Mouse (Mus musculus): ENCODE measurements around the gene Arl4d. TPM values are rescaled to one million over a fixed set of nuclear protein-coding genes. Genes with fewer than 3 reads are reported as not detected.

The Arl4d gene
- polyA plus RNA-seq, 1 experiment = 27.9 TPM

- TF ChIP-seq POLR2A (IDR thresholded peaks at IDR 0.05; ENCODE audit: low read depth, low read length) (no peak), CTCF (IDR thresholded peaks at IDR 0.05; ENCODE audit: extremely low read depth, insufficient read length, insufficient replicate concordance, low read depth, low read length) (no peak)
- WGBS = 19% methylated on average over 9 of the region's 9 CpGs
- no peaks in the 10 kb centered on the region for H3K27me3 ChIP-seq (ENCODE audit: control insufficient read depth, insufficient read depth, low read length)
- H3K4me3 ChIP-seq (ENCODE audit: low read depth, low read length) = no peak overlapping the region
- no peak overlapping the region for H3K27ac ChIP-seq (ENCODE audit: insufficient read depth, low read depth, low read length)
- H3K36me3 ChIP-seq (ENCODE audit: control insufficient read depth, insufficient read depth, low read length) = no peaks in the 10 kb centered on the region
- peaks cover 6% of the 10 kb centered on the region; the same call in 1 of the 2 replicates for H3K4me1 ChIP-seq (ENCODE audit: control insufficient read depth, insufficient read depth, insufficient read length, low read length)
These were observed 47.5 kb downstream of the Arl4d start for GRCm38 (mm10) chr11:101712811-101713210.

- no peaks in the 10 kb centered on the region for H3K36me3 ChIP-seq (ENCODE audit: control insufficient read depth, insufficient read depth, low read length)
- no peak overlapping the region for H3K4me3 ChIP-seq (ENCODE audit: low read depth, low read length)
- H3K27me3 ChIP-seq (ENCODE audit: control insufficient read depth, insufficient read depth, low read length) = no peaks in the 10 kb centered on the region
- 23% methylated on average over 7 of the region's 7 CpGs for WGBS
- TF ChIP-seq POLR2A (IDR thresholded peaks at IDR 0.05; ENCODE audit: low read depth, low read length) (no peak), CTCF (IDR thresholded peaks at IDR 0.05; ENCODE audit: extremely low read depth, insufficient read length, insufficient replicate concordance, low read depth, low read length) (no peak)
- H3K27ac ChIP-seq (ENCODE audit: insufficient read depth, low read depth, low read length) = no peak overlapping the region
- H3K4me1 ChIP-seq (ENCODE audit: control insufficient read depth, insufficient read depth, insufficient read length, low read length) = peaks cover 6% of the 10 kb centered on the region; the same call in 1 of the 2 replicates
These were observed 48.7 kb downstream of the Arl4d start for GRCm38 (mm10) chr11:101714012-101714411.

Other genes with a start within 250 kb of the Arl4d start
- 8.5 and 10.8 TPM in 2 replicates for gene Aarsd1, start 247.9 kb upstream of the Arl4d start, polyA plus RNA-seq (2012; rRNA removed)
- gene Gm27029, start 240.7 kb upstream of the Arl4d start, polyA plus RNA-seq (2012; rRNA removed) = 0.11 TPM in 1 of 2 replicates, not detected in the other
- 15.4 and 23.7 TPM in 2 replicates for gene Rundc1, start 240.5 kb upstream of the Arl4d start, polyA plus RNA-seq (2012; rRNA removed)
- gene Ptges3l, start 240.2 kb upstream of the Arl4d start, polyA plus RNA-seq (2012; rRNA removed) = 0.51 and 0.89 TPM in 2 replicates
- gene Rpl27, start 223.2 kb upstream of the Arl4d start, polyA plus RNA-seq (2012; rRNA removed) = 178 and 244 TPM in 2 replicates
- 44.3 and 123 TPM in 2 replicates for gene Ifi35, start 217.1 kb upstream of the Arl4d start, polyA plus RNA-seq (2012; rRNA removed)
- gene Rnd2, start 200.5 kb upstream of the Arl4d start, polyA plus RNA-seq (2012; rRNA removed) = 18.5 and 28.1 TPM in 2 replicates
- 92.5 and 272 TPM in 2 replicates for gene Vat1, start 199.3 kb upstream of the Arl4d start, polyA plus RNA-seq (2012; rRNA removed)
- 0.24 and 1.0 TPM in 2 replicates for gene Brca1, start 113.6 kb upstream of the Arl4d start, polyA plus RNA-seq (2012; rRNA removed)
- 47.4 and 116 TPM in 2 replicates for gene Nbr1, start 113.4 kb upstream of the Arl4d start, polyA plus RNA-seq (2012; rRNA removed)
- 57.2 and 171 TPM in 2 replicates for gene Tmem106a, start 83.3 kb upstream of the Arl4d start, polyA plus RNA-seq (2012; rRNA removed)
- gene Gm11634, start 66.3 kb upstream of the Arl4d start, polyA plus RNA-seq (2012; rRNA removed) = not detected in 2 replicates
- gene Rdm1, start 38.3 kb upstream of the Arl4d start, polyA plus RNA-seq (2012; rRNA removed) = 6.3 and 12.4 TPM in 2 replicates
- gene Dhx8, start 67.4 kb downstream of the Arl4d start, polyA plus RNA-seq (2012; rRNA removed) = 4.6 and 8.0 TPM in 2 replicates
- 0.95 and 2.3 TPM in 2 replicates for gene Etv4, start 119.8 kb downstream of the Arl4d start, polyA plus RNA-seq (2012; rRNA removed)
- 0.42 and 0.65 TPM in 2 replicates for gene Meox1, start 228.8 kb downstream of the Arl4d start, polyA plus RNA-seq (2012; rRNA removed)